Mouse (Mus musculus) left cerebral cortex, postnatal 10 days (tissue): ENCODE measurements around the gene Gdpd2. TPM values are rescaled to one million over a fixed set of nuclear protein-coding genes. Genes with fewer than 3 reads are reported as not detected.

ENCODE experiments used
- DNase-seq, 2 experiments: peaks; one replicate each; pipeline ENCODE4 v3.0.0; 2021 to 2022; ENCODE audit warnings: low spot score in 2 of 2, mixed read lengths in 1 of 2; ENCODE audit errors: extremely low spot score in 1 of 2
- intact Hi-C: fragments of 180-260 bp; cut with DNase I; formaldehyde crosslinking; loops from one replicate; pipeline ENCODE4 v1.15.1; 2025
- total RNA-seq, 2 experiments: library from RNA; stranded (reverse); gene quantifications; 2 replicates each; pipeline ENCODE4 v1.2.3; 2021

Gene Gdpd2
- 10 to 100 TPM; 12.4 to 13.3 TPM for total RNA-seq

- DNase-seq: peak in 1 of 2 experiments; percentile 30
- intact Hi-C loops: loop anchor here (10.0 kb wide), 1 partner anchor 105 kb away; the partner anchor contains the start of genes Kif4 and Pdzd11
Observed at GRCm38 (mm10) chrX:100729665-100730188, at the start of gene Gdpd2. TSS of gene Gdpd2 (plus strand) at chrX:100729873.

- intact Hi-C loops: no loop called here
- DNase-seq: no peak
Observed at GRCm38 (mm10) chrX:100686527-100686926, 43.1 kb upstream of the Gdpd2 start.

GRCm38 (mm10) chrX:100687360-100688032 is 42.2 kb upstream of the Gdpd2 start:
- intact Hi-C loops: no loop called here
- no peak for DNase-seq

- DNase-seq: no peak
Observed at GRCm38 (mm10) chrX:100688033-100688370, 41.7 kb upstream of the Gdpd2 start.

DNA sequence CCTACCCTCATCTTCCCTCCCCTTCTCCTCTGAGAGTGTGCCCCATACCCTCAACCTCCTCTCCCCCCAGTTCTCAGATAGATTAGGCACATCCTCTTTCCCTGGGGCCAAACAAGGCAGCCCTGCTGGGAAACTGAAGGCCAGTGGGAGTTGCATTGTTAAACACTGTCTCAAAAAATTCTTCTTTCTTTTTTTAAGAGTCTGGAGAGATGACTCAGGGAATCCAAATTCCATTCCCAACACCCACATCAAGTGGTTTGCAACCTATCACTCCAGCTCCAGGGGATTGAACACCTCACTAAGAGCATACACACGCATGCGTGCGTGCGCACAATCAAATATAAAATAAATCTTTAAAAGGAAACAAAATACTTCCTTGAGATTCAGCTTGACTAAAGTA is 32.9 kb upstream of the Gdpd2 start:
- intact Hi-C loops: no loop called here
- no peak for DNase-seq

More at GRCm38 (mm10) chrX:100688033-100688370, 41.7 kb upstream of the Gdpd2 start:
- intact Hi-C loops: no loop called here

GRCm38 (mm10) chrX:100708032-100708431 is 21.6 kb upstream of the Gdpd2 start:
- intact Hi-C loops: no loop called here
- no peak for DNase-seq

- no peak for DNase-seq
- intact Hi-C loops: no loop called here
Observed at GRCm38 (mm10) chrX:100716173-100716572, 13.5 kb upstream of the Gdpd2 start.

- peak in 1 of 2 experiments; percentile 54 for DNase-seq
Observed at GRCm38 (mm10) chrX:100728947-100729346, 726 bp upstream of the Gdpd2 start.

GRCm38 (mm10) chrX:100730266-100730665 is 593 bp downstream of the Gdpd2 start:
- intact Hi-C loops: loop anchor here (10.0 kb wide), 1 partner anchor 105 kb away; the partner anchor contains the start of genes Kif4 and Pdzd11

More at GRCm38 (mm10) chrX:100728947-100729346, 726 bp upstream of the Gdpd2 start:
- intact Hi-C loops: no loop called here

GRCm38 (mm10) chrX:100734359-100734758 is 4.7 kb downstream of the Gdpd2 start:
- DNase-seq: no peak
- intact Hi-C loops: loop anchor here (10.0 kb wide), 1 partner anchor 110 kb away; the partner anchor contains the start of genes Kif4 and Pdzd11

More at GRCm38 (mm10) chrX:100730266-100730665, 593 bp downstream of the Gdpd2 start:
- no peak for DNase-seq

- intact Hi-C loops: loop anchor here (10.0 kb wide), 1 partner anchor 114 kb away; the partner anchor contains the start of genes Kif4 and Pdzd11
Observed at GRCm38 (mm10) chrX:100738918-100739317, 9.2 kb downstream of the Gdpd2 start.

DNA sequence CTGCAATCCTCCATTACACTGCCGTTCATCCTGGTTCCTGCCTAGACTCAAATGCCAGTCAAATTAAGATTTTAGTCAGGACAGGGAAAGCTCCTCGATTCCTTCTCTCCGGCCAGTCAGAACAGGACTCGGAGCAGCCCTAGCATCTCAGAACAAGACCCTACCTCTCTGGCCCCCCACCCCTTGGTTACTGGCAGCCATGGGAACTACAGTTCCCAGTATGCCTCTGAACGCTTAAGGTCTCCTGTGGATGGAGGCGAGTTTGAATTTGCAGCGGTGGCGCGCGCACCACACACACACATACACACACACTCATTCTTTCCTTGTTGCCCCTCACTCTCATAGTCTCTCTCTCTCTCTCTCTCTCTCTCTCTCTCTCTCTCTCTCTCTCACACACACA is 9.8 kb downstream of the Gdpd2 start:
- intact Hi-C loops: loop anchor here (10.0 kb wide), 1 partner anchor 115 kb away; the partner anchor contains the start of genes Kif4 and Pdzd11
- no peak for DNase-seq

More at GRCm38 (mm10) chrX:100738918-100739317, 9.2 kb downstream of the Gdpd2 start:
- DNase-seq: peak; percentile 56 to 69

DNA sequence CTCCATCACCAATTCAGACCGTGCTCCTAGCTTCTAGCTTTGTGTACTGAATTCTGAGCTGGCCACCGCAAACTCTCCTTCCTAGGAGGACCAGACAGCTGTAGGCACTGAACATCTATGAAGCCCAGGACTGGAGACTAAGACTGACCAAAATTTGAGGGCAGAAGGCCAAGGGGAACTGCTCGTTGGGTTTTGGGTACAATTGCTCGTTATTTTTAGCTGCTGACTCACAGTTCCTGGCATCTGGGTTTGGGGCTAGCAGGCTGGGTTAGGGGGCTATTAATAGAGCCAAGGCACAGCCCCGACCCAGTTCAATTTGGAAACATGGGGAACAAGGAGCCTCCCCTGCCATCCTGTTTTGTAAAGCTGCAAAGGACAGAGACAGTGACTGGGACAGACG is 11.1 kb downstream of the Gdpd2 start:
- intact Hi-C loops: no loop called here
- DNase-seq: no peak

- peak; percentile 65 to 84 for DNase-seq
- intact Hi-C loops: no loop called here
Observed at GRCm38 (mm10) chrX:100741940-100742339, 12.3 kb downstream of the Gdpd2 start.

DNA sequence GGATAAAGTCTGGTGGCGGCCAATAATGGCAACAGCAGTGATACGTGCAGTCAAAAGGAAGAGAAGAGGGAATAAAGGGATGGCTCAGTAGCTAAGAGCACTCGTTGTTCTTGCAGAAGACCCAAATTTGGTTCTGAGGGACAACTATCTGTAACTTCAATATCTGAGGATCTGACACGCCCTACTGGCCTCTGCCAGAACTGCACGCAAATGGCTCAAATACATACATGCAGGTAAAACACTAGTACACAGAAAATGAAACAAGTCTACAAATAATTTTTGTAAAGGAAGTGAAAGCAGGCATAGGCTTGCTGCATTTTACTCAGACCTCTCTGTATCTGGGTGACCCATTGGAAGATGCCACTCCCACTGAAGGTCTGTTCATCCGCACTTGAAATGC is 36.2 kb downstream of the Gdpd2 start:
- intact Hi-C loops: no loop called here
- DNase-seq: no peak

DNA sequence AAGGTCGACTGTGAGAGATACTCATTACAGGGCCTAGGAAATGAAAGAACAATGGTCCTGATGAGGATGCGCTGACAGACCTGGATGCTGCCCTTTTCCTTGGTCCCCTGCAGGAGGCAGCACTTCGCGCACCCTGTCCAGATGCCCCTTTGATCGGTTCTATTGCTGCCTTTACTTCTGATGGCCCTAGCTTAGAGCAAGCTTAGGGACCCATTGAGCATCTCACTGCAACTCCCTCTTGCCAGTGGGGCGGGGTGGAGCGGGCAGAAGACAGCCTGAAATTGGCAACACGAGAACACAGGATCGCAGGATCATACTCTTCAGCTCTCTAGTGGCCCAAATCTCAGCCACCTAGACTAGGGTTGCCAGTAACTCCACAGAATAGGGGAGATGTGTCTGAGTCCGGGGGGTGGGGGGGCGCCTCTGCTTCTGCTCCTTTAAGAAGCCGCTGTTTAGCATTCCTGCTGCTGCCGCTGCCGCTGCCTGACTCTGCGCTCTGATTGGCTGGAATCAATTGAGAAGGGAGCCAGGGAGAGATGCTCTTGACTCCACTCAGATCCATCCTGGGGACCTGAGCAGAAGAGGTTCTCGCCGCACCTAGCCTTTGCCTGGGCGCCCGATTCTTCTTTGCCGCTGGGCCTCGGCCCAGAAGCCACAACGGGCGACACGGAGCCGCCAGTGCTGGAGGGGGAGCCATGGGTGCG is 37.7 kb downstream of the Gdpd2 start, which contains the start of gene Dlg3:
TSS of gene Dlg3 (plus strand) at position 542 of the 704 bp plus-strand sequence.
- intact Hi-C loops: no loop called here
- peak; percentile 64 to 74 for DNase-seq

DNA sequence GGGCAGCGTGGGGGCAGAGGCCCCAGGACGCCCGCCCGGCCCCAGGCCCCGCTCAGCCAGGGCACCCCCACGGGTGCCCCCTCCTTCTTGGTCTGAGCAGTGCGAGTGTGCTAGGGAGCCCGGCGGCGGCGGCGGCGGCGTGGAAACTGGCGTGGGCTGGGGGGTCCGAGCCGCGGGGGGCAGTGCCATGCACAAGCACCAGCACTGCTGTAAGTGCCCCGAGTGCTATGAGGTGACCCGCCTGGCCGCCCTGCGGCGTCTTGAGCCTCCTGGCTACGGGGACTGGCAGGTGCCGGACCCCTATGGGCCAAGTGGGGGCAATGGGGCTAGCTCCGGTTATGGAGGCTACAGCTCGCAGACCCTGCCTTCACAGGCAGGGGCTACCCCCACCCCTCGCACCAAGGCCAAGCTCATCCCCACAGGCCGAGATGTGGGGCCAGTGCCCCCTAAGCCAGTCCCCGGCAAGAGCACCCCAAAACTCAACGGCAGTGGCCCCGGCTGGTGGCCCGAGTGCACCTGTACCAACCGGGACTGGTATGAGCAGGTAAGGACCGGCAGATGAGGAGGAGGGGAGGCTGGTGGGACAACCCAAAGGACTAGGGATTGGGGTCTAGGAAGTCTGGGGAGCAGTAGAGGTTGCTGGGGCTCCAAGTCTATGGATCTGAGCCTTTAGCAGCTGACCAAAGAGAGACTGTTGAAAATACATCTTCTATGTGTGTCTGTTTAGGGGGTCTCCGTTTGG is 38.4 kb downstream of the Gdpd2 start:
- no peak for DNase-seq

GRCm38 (mm10) chrX:100769281-100769680 is 39.6 kb downstream of the Gdpd2 start:
- peak in 1 of 2 experiments; percentile 25 for DNase-seq

More for the DNA sequence above, 38.4 kb downstream of the Gdpd2 start:
- intact Hi-C loops: no loop called here

More at GRCm38 (mm10) chrX:100769281-100769680, 39.6 kb downstream of the Gdpd2 start:
- intact Hi-C loops: no loop called here
